Mouse (Mus musculus) lung, postnatal 36 days (tissue): ENCODE measurements around the gene Tsks.

ENCODE experiments used
- DNase-seq: peaks from one replicate; pipeline ENCODE4 v3.0.0; 2022; ENCODE audit warnings: mixed read lengths

Tsks gene

GRCm38 (mm10) chr7:44983085-44983484, 40.1 kb downstream of the Tsks start:
- peak; percentile 95 for DNase-seq

GRCm38 (mm10) chr7:44983944-44984832, 41.2 kb downstream of the Tsks start:
- no peak for DNase-seq

- DNase-seq: no peak
Observed at GRCm38 (mm10) chr7:44984833-44985164, 41.8 kb downstream of the Tsks start.

GRCm38 (mm10) chr7:44985595-44986191, 42.7 kb downstream of the Tsks start:
- DNase-seq: peak; percentile 79

GRCm38 (mm10) chr7:44986192-44986878, 43.3 kb downstream of the Tsks start, which contains the start of gene Prmt1:
TSS of gene Prmt1 (minus strand) at chr7:44986568.
- DNase-seq: peak; percentile 99

- DNase-seq: no peak
Observed at GRCm38 (mm10) chr7:44986879-44987718, 44.1 kb downstream of the Tsks start.

- DNase-seq: no peak
Observed at GRCm38 (mm10) chr7:44996672-44997071, 53.7 kb downstream of the Tsks start.

GRCm38 (mm10) chr7:44997231-44997939, 54.4 kb downstream of the Tsks start, which contains the start of gene Irf3:
TSS of gene Irf3 (plus strand) at chr7:44997648.
- peak; percentile 99 for DNase-seq

- DNase-seq: no peak
Observed at GRCm38 (mm10) chr7:44997940-44998428, 55.0 kb downstream of the Tsks start.

GRCm38 (mm10) chr7:44998501-44998955, 55.5 kb downstream of the Tsks start, which contains the start of gene Bcl2l12:
TSS of gene Bcl2l12 (minus strand) at chr7:44998712.
- peak; percentile 62 for DNase-seq

GRCm38 (mm10) chr7:44999753-45000152, 56.7 kb downstream of the Tsks start:
- DNase-seq: peak; percentile 43

- no peak for DNase-seq
Observed at GRCm38 (mm10) chr7:45000539-45001114, 57.6 kb downstream of the Tsks start.

- no peak for DNase-seq
Observed at GRCm38 (mm10) chr7:45002440-45002839, 59.4 kb downstream of the Tsks start.

- DNase-seq: no peak
Observed at GRCm38 (mm10) chr7:45004546-45004945, 61.5 kb downstream of the Tsks start.

GRCm38 (mm10) chr7:45005321-45005992, 62.5 kb downstream of the Tsks start:
- DNase-seq: no peak

- no peak for DNase-seq
Observed at GRCm38 (mm10) chr7:45006503-45006902, 63.5 kb downstream of the Tsks start.

GRCm38 (mm10) chr7:45007141-45007540, 64.1 kb downstream of the Tsks start:
- DNase-seq: no peak
